Mouse (Mus musculus) liver, adult (tissue): ENCODE measurements around the gene Tgm4.
A peak's percentile ranks its signal among the peaks of the same experiment; 100 is the strongest.

Source experiments
- GATA4 ChIP-seq: IDR thresholded peaks from 2 replicates; pipeline ENCODE4 v1.6.1; 2014; ENCODE audit warnings: mild to moderate bottlenecking, low read length; ENCODE audit not compliant: insufficient replicate concordance

Tgm4 gene

GRCm38 (mm10) chr9:123034426-123034825, at the start of gene Tgm4:
Gene Tgm4, plus strand, starts transcription at chr9:123034726.
- no peak for TF ChIP-seq GATA4

GRCm38 (mm10) chr9:122998406-122999192, 35.9 kb upstream of the Tgm4 start:
- TF ChIP-seq GATA4, result no peak

- no peak for TF ChIP-seq GATA4
Observed at GRCm38 (mm10) chr9:122999193-122999586, 35.3 kb upstream of the Tgm4 start.

GRCm38 (mm10) chr9:123004718-123005117, 29.8 kb upstream of the Tgm4 start:
- no peak for TF ChIP-seq GATA4

DNA sequence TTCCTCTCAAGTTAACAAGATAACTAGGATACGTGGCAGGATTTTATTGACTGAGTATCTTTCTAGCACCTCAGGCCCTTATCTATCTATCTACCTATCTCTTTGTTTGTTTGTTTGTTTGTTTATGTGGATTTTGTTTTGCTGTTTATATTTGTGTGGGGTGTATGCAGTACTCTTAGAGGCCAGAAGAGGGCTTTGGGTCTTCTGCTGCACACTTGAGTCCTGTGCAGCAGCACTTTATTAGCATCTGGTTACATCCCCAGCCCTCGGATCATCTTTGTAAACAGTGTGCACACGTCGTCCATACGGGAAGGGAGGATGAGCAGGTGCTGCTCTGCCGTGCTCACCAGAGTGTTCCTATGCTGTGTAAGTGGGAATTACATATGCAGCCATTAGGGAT, 28.5 kb upstream of the Tgm4 start:
- TF ChIP-seq GATA4, result no peak

DNA sequence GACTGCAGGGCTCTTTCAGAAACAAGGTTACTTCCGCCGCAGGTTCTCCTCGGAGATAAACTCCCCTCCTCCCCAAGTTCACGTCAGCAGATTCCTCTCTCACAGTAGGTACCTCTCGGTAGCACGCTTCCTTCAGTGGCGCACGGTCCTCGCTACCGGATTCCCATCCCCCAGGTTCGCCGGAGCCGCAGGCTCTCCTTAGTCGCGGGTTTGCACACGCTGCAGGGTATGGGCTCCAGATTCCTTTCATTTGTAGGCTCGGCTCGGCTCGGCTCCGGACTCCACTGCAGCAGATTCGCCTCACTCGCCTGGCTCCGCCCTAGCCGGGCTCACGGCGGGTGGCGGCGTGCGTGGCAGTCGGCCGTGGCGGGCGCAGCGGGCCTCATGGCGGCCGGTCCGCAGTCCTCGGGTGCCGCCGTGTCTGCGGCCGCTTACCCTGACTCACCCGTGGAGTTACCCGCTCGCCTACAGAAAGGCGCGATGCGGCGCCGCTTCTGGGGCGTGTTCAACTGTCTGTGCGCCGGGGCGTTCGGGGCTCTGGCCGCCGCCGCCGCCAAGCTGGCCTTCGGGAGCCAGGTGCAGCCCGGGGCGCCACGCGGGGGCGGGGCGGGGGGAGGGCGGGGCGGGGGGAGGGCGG, 13.4 kb upstream of the Tgm4 start, which contains the start of gene Tmem42:
Gene Tmem42 (plus strand): TSS at position 332 of the 637 bp plus-strand sequence.
- TF ChIP-seq GATA4, result peak; percentile 26; the same call in 1 of the 2 replicates

DNA sequence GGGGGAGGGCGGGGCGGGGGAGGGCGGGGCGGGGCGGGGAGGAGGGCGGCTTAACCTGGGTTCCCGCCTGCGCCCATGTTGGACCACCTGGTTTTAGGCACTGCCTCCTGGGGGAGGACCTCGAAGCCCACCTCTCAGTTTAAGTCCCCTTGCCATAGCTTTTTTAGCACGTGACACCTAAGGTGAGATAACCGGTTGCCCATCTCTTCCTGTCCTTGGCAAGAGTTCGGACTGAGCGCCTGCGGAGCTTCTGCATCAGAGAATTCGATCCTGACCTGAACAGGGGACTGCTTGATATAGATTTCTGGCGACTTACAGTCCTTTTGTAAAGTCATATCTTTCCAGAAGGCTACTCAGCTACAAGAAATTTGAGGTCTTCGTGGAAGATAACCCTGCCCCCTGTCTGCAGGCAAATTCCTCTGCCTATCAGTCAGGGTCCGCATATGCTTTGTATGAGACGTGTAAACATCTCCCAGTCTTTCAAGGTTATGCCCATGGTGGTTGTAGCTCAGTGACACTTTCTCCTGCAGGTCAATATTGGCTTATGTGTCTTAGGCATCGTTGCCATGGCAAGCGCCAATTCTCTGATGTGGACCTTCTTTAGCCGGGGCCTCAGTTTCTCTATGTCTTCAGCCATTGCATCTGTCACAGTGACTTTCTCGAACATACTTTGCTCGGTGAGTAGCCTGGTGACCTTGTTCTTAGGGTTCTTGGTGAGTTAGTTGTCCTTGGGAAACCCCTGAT, 12.7 kb upstream of the Tgm4 start:
- no peak for TF ChIP-seq GATA4

- no peak for TF ChIP-seq GATA4
Observed at GRCm38 (mm10) chr9:123024201-123024600, 10.3 kb upstream of the Tgm4 start.

DNA sequence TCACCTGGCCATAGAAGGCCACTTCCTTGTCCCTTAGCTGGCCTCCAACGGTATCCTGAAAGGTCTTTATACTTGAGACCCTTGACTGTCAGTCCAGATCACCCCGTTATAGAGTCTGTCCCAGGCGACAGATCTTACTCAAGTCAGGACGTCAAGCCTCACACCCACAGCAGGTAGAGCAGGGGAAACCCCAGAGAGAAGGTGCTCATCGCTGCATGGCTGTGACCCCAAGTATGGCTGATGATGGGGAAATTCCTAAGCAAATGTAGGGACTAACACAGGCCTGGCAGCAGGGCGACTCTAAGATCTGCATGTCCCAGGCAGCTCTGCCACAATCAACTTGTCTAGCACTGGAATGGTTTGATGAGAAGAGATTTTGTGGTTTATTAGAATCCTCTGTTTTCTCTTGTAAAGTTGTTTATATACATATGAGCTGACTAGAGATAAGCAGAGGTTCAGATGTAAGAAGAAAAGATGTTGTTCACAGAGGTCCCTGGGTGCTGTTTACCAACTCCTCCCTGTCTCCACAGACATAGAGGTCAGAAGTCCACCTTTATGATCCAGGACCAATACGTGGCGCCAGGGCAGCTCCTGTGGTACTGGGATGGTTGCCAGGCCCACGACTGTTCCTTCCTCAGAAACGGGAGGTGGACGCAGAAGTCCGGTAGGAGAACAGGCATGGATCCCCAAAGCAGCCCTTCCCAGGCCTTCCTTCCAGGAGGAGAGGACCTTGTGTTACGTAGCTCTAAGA, 2.9 kb upstream of the Tgm4 start:
- TF ChIP-seq GATA4, result no peak

- no peak for TF ChIP-seq GATA4
Observed at GRCm38 (mm10) chr9:123047665-123048064, 13.1 kb downstream of the Tgm4 start.

DNA sequence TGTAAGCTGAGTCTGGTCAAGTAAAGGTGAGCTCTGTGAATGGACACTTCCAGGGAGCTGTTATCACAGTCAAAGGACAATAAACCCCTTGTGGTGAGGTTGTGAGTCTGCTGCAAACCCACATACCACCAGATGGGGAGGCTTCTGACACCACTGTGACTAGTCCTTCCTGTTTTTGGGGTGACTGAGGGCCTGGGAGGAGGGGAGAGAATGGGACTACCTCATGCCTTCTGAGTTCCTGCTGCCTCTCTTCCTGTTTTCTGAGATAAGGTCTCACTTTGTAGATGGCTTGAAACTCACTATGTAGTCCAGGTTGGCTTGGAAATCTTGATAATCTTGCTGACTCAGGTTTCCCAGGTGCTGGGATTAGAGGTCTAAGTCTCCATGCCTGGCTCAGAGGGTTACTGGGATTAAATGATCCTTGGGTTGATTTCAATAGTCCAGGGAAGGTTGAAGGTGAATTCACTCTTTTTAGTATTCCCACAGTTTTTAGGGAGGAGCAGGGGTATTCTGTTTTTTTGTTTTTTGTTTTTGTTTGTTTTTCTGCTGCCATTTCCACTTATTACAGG, 24.3 kb downstream of the Tgm4 start:
- no peak for TF ChIP-seq GATA4

DNA sequence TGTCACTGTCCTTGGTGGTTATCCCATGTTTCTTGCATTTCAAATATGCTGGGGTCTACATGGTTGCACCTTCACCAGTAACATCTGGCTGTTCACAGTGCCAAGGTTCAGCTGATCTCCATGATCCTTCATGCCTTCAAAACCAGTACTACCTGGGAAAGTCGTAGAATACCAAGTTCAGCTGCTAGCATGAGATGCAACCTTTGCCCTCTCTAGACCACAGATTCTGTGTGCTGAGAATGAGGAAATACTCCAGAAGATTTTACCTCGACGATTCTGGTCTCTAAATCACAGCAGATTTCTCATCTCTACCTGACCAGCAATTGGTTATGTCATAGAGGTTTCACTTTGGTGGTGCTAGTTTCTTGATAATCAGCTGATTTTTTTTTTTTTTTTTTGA, 25.6 kb downstream of the Tgm4 start:
- no peak for TF ChIP-seq GATA4

- no peak for TF ChIP-seq GATA4
Observed at GRCm38 (mm10) chr9:123079149-123079548, 44.6 kb downstream of the Tgm4 start.

DNA sequence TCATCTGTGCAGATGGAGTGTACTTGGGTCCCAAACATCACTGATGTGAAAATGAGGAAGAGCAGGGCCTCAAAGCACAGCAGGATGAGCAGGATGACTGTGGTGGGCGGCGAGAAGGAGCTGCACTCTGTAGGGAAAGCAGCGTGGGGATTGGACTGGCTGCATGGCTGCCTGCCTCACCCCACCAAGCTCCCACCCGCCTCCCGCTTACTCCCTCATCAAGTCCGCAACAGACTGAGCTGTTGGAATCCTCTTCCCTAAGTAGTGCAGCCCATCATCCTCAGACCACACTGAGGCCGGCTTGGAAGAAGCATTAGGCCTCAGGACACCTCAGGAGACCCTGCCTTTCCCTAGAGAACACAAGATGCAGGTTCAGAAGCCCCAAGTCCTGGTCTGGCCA, 45.8 kb downstream of the Tgm4 start:
- no peak for TF ChIP-seq GATA4

GRCm38 (mm10) chr9:123080796-123081195, 46.3 kb downstream of the Tgm4 start:
- no peak for TF ChIP-seq GATA4
